Mouse (Mus musculus) thymus, adult 18-20 months (tissue): ENCODE measurements around the gene Srgap2.

Source experiments
- DNase-seq, 2 experiments: peaks; one replicate each; pipeline ENCODE4 v3.0.0; 2022; ENCODE audit warnings: mixed read lengths in 2 of 2

The Srgap2 gene

GRCm38 (mm10) chr1:131403567-131403966, 123.6 kb downstream of the Srgap2 start:
- no peak for DNase-seq

GRCm38 (mm10) chr1:131400844-131401243, 126.3 kb downstream of the Srgap2 start:
- DNase-seq, result no peak

GRCm38 (mm10) chr1:131398181-131398580, 129.0 kb downstream of the Srgap2 start:
- no peak for DNase-seq

DNA sequence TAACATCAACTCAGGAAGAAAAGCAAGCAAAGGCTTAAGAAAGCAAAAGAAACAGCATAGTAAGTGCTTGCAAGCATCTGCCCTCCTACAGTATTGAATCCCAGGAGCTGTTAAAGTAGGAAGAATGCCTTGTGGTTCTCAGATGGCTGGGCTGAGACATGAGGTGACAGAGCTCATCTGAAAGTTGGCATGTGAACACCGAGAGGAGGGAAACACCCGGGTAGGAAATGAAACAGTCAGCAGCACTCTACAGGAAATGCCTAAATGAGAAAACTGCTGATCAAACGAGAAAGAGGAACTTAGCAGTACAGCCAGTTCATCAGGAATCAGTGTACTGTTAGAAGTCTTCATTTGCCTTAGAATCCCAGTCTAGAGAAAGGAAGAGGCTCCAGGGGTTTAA, 142.7 kb downstream of the Srgap2 start:
- DNase-seq, result peak in 1 of 2 experiments; percentile 13

GRCm38 (mm10) chr1:131382184-131382583, 145.0 kb downstream of the Srgap2 start:
- no peak for DNase-seq

DNA sequence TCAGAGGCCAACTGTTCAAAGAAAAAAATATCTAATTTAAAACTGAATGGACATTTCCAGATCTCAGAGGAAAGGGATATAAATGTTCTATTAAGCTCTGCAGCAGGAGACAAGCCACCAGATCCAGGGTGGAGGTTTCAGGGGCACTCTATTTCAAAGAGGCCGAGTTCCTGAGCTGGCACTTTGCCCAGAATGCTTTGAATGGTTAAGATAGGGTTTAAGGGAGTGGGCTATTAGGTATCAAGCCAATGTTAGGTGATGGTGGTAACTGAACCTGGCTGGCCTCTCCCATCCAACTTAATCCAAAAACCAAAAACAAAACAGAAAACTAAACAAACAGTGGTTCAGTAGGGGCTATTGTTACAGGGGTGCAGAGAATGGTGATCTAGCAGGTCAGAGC, 146.9 kb downstream of the Srgap2 start:
- DNase-seq, result no peak

DNA sequence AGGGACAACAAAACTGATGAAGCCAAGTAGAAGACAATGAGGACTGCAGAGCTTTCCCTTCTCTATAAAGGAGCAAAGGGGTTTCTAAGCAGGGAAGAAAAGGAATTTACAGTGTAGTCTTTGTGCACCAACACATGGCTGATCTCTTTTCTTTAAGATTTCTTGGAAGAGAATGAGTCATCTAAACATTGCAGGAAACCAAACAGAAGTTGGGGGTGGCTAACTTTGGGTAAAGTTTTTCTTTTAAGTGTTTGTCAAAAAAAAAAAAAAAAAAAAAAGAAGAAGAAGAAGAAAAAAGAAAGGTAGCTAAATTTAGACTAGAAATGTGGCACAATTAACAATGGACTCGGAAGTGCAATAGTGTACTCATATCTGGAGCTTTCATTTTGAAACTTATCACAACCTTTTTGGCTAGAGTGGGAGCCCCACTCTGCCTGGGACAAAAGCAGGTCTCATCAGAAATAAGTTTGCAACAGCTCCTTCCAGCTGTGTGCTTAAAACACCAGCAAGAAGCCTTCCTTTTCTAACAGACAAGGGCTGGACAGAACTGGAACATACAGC, 148.2 kb downstream of the Srgap2 start:
- DNase-seq, result no peak

GRCm38 (mm10) chr1:131378081-131378913, 148.9 kb downstream of the Srgap2 start:
- no peak for DNase-seq

- no peak for DNase-seq
Observed at GRCm38 (mm10) chr1:131365832-131366231, 161.3 kb downstream of the Srgap2 start.

DNA sequence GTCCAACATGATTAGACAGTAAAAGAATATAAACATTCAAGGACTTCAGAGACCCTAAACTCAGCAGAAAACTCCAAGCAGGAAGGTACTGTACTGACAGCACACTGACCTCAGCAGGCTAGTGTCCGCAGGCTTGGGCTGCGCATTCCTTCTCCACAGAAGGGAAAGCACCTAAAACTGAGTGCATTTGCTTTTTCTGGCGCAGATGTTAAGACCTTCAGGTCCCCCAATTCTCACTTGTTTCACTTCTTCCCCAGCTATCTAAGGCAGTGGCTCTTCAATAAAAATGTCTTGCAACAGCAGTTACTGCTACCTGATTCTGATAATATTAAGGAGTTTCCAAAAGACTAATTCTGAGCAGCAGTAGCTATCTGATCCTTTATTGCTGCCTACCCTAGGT, 162.7 kb downstream of the Srgap2 start:
- no peak for DNase-seq

DNA sequence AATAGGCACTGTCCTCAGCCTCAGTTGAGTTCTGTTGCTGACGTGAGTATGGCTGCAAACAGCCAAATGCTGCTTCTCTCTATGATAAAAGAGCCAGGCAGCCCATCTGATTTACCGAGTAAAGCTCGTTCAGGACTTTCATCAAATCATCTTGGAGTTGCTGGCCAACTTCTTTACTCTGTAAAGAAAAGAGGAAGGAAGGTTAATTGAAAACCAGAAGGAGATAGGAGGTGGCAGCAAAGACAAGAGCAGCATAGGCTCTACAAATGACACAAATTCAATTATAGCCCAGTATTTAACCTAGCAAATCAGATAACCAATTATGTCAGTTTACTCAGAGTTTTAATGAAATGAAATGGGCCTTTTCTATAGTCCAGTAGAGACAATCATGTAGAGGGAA, 163.3 kb downstream of the Srgap2 start:
- DNase-seq, result no peak

DNA sequence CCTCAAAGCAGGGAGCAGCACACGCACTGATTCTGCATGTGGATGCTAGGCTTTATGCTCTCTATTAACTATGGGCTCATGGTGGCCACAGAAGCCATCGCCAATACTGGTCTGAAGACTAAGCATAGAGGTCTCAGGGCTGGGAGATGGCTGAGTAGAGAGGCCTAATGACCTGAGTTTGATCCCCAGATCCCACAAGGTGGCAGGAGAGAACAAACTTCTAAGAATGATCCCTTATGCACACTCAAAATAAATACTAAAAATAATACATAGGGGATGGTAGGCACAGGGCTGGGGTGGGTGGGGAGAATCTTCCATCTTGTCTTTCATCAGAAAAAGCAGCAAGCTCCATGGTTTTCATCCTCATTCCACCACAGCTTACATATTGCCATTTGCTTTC, 165.1 kb downstream of the Srgap2 start:
- no peak for DNase-seq

- no peak for DNase-seq
Observed at GRCm38 (mm10) chr1:131360800-131361199, 166.4 kb downstream of the Srgap2 start.

DNA sequence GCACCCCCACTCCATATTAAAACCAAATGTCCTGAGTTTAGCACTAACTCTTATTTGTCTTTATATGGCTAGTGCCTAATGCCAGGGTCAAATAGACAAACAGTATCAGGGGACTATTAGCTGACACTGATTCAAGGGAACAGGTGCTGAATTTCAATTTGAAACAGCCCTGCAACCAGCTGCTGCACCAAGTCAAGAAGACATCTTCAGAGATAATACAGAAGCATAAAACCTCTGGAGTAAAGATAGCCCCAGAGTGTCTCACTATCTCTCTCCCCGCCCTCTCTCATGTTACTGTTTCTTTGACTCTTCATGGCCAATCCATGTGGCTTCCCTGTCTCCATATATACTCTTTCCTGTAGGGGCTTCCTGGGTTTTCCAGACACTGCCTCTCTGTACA, 167.5 kb downstream of the Srgap2 start:
- DNase-seq, result no peak

DNA sequence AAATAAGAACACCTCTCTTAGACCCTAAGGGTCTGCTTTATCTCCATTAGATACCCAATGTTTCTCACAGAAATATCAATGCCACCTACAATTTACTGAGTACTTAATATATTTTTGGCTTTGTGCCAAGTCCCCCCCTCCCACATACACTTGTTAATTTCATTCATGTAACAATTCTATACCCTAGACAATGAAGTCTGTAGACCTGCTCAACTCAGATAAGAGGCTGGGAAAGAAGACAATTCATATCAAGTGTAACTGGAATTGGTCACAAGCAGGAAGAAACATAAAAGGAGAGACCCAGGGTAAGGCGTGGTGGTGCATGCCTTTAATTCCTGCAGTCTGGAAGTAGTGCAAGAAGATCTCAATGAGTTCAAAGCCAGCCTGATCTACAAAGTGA, 169.9 kb downstream of the Srgap2 start:
- no peak for DNase-seq

DNA sequence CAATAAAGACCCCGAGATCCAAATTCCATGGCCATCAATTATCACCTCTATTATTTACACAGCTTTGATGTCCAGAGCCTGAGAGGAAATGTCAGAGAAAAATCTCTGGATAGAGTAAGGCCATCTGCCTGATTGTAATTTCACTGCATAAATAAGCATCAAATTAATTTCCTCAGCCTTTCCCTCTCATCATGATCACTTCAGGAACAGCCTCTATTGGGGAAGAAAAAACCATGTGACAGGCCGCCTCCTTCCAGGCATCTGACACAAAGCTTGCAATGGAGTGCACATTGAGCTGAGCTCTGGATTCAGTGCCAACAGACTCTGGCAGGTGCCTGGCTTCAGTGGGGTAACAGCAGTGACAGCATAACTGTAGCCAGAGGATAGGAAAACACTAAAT, 175.7 kb downstream of the Srgap2 start:
- DNase-seq, result no peak

- no peak for DNase-seq
Observed at GRCm38 (mm10) chr1:131349993-131350510, 177.1 kb downstream of the Srgap2 start.

DNA sequence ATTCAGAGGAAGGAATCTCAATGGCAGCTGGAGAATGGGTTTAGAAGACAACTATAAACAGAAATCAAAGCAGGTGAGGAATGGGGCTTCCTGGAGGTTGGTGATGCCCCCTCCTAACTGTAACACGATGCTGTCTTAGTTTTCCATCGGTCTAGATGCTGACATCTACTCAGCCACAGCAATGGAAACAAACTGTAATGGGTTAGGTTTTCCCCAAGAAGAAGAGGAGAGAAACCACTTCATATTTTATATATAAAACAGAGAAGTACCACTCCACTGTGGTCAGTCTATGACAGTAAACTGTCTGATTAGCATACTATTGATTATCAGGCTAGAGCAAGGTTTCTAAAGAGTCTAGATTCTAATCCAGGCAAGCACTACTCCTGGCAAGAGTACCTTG, 179.4 kb downstream of the Srgap2 start:
- DNase-seq, result no peak

DNA sequence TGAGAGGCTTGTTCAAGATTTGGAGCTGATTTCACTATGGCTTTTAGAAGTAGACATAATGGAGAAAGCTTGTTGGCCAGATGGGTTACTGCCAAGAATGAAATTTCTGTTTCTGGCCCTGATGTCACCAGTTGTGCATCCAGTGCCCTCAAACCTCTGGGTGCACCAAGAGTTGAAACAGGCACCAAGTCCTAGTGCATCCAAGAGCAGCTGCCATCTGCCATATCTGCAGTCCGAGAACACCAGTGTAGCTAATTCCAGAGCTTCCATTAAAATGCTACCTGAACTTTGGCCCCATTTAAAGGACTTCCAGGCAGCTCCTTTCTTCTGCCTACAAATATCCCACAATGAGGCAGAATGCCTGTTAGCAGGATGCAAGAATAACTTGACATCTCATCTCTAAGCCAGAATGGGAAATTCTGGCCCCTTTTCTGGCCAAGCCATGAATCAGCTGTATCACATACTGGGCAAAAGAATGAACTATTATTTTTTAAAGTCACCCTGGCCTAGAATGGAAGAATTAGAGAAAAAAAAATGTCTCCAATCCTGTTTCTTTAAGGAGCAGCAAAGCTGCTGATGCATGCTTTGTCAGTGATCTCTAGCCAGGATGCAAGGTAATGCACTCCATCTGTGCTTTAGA, 180.1 kb downstream of the Srgap2 start:
- no peak for DNase-seq

- no peak for DNase-seq
Observed at GRCm38 (mm10) chr1:131345422-131346419, 181.4 kb downstream of the Srgap2 start.

GRCm38 (mm10) chr1:131344691-131345090, 182.5 kb downstream of the Srgap2 start:
- DNase-seq, result no peak

DNA sequence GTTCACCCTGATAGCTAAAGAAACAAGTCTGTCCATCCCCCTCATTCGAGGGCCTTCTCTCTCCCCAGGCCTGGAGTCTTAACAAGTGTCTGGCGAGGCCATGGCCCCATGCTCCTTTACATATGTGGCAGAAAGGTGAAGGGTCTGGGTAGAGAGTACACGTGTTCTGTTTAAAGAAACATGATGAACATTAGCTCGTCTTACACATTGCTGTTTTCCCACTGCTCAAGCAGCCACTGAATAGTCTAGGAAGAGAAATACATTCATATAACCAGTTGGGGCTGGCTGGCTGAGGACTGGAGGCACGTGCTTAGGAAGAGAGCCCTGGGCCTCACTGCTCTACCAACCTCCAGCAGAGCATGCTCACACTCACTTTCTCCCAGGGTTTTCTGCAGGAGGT, 191.1 kb downstream of the Srgap2 start:
- DNase-seq, result no peak

DNA sequence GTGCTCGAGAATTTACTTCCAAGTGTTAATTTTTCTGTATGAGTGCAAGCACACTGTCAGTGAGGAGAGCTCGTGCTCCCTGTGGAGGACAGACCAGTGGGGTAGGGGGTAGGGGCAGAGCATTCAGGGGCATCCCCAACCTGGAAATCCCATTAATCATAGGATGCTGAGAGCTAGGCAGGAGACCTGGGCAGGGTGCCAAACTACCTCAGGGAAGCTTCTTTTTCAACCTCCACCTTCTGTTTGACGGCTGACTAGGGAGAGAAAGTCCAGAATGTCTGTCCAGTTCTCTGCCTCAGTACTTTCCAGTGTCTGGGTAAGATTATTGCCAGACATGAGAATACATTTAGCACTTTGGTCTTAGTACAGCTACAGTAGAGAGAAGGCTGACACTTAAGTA, 191.5 kb downstream of the Srgap2 start:
- no peak for DNase-seq
